Mouse (Mus musculus) cerebellum, adult 11 months (tissue): Measurements from ENCODE around the gene Crb1.

Source experiments
- DNase-seq: peaks from one replicate; pipeline ENCODE4 v3.0.0; 2022

Crb1 gene

DNA sequence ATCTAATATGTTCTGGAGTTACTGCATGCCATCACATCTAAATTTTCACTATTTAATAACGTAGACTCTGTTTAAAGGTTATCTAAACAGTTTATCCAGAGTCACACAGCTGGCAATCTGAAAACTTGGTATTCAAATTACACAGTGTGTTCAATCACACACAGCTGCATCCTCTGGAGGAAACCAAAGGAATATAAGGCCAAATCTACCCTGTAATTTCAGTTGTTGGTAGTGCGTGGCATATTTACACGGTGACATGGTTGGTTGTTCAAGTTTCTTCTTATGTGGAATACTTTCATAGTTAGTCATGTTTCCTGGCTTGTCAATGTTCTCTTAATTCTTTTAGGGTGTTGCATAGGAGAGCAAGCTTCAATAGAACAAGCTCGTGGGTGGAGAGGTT lies 166.4 kb downstream of the Crb1 start:
- DNase-seq, result no peak

- no peak for DNase-seq
These were observed 167.1 kb downstream of the Crb1 start for GRCm38 (mm10) chr1:139209796-139210195.

DNA sequence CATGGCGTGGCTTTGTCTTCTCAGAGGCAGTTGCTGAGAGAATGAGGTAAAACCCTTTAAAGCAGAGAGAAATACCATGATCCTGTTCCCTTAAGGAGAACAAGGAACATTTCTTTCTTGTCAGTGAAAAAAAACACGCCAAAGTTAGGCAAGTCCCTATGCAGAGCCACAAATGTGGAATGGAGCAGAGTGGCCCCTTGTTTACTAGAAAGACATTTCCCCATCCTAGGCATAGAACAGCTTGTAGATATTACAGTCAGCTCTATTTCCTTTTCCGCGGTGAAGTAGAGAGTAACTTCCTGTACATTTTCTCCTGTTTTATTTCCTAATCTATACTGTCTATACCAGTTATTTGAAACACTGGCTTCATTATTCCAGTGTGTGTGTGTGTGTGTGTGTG lies 170.6 kb downstream of the Crb1 start:
- no peak for DNase-seq

- no peak for DNase-seq
These were observed 173.9 kb downstream of the Crb1 start for GRCm38 (mm10) chr1:139203026-139203425.

- no peak for DNase-seq
These were observed 182.4 kb downstream of the Crb1 start for GRCm38 (mm10) chr1:139194428-139195028.

DNA sequence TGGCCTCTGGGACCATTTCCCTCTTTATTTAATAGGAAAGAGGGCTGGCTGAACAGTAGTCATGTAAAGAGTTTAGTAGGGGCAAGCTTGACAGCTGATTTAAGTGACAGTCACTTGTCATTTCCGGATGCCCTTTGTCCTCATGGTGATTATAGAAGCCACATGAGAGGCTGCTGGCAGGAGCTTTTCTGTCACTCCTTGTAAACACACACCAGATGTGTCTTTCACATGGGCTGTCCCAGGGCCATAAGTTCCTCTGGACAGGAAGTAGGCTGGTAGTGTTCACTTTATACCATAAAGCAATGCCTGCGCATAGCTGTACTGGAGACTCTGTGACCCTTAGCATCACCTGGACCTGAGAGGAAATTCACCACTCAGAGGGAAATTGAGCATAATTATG lies 182.9 kb downstream of the Crb1 start:
- no peak for DNase-seq

- DNase-seq, result no peak
These were observed 184.3 kb downstream of the Crb1 start for GRCm38 (mm10) chr1:139192635-139193034.

- no peak for DNase-seq
These were observed 196.3 kb downstream of the Crb1 start for GRCm38 (mm10) chr1:139180481-139181149.

DNA sequence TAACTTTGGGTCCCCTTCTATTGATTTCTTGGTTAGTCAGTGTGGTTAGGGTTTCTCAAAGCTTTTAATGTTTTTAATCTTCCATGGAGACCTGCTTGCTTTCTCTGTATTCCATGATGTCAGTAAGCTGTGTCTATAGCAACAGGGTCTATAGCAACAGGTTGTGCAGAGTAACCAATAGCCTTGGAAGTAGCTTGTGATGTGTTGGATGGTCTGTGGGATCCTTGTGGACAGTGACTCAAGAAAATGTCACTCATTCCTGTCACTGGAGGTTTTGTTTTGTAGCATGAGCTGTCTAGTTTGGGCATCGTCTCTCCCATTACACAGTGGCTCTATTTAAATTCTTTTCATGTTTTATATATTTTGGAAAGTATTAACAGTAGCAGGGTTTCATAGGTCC lies 197.2 kb downstream of the Crb1 start:
- DNase-seq, result no peak

DNA sequence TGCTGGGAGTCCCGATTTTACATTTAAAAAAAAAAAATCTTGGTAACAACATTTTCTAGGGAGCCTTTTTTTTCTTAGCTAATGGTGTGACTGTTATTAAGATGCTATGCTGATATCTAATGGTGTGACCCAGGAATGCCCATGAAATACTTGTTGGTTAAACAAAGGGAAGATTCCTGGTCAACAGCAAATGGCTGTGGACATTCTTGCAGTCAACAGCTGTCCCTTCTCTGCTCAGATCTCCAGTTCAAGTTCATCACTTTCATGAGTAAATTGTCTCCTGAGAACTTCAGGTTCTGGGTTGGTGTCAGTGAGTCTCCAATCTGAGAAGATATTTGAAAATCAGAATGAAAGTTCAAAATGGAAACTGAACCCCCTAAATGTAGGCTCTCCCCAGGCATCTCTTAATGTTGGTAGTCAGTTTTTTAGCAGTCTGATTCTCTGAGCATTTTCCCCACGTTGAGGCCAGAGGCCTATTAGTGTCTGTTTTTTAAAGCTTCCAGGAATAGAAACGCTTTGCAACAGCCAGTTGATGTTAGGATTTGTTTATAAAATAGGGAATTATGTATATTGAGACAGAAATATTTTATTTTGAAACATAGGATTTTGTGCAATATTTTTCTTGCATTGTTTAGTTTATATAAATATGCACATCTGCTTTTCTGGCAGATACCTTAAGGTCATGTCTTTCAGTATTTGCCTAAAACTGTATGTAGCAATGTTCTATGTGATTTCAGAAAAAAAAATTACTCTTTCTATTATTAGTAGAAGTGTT lies 202.7 kb downstream of the Crb1 start:
- no peak for DNase-seq

DNA sequence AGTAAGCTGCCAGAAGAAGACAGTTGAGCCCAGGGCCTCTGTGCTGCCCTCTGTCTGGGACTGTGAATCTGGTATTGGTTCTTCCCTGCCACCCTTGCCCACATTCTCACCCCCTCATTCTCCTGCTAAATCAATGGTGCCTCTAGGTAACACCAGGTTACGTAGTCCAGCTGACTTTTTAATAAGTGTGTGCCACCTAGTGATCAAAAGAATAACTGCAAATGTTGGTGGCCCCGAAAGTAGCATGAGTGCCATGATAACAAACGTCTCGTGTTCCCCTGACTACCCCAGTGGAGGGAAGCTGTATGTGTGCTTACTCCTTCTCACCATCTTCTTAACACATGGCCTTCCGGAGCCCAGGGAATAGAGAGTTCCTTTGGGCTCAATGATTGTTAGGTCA lies 214.1 kb downstream of the Crb1 start:
- DNase-seq, result no peak

DNA sequence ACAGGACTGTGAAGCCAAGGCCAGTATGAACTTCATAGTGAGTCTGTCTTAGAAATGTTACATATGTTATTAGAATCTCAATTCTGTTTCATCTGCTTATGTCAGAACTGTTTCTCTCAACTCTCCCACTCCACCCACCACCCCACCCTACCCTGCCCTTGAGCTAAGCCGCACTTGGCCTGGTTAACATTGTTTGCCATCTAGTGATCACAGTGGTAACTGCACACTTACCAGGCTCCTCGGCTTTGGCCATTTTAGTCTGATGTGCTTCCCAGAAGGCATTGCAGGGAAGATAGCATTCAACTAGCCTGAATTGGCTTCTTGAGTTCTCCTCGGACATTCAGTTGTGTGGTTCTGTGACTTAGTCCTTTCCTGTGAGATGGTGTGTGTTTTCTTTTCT lies 215.3 kb downstream of the Crb1 start:
- DNase-seq, result no peak

GRCm38 (mm10) chr1:139156397-139156796 lies 220.5 kb downstream of the Crb1 start:
- DNase-seq, result no peak

DNA sequence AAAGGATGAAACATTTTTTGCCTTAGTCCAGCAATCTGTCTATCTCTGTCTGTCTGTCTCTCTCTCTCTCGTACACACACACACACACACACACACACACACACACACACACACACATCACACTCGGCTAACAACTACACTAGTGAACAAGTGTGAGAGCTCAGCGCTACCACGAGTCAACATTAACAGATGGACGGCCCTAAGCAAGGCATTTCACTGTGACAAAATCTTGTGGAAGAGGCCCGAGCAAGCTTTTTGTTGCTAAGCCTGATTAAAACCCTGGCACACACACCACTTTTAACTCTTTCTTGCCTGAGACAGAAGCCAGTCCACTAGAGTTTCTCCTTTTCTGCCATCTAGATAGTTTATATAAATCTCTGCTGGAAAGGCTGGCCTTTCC lies 223.4 kb downstream of the Crb1 start:
- DNase-seq, result no peak

GRCm38 (mm10) chr1:139153006-139153405 lies 223.9 kb downstream of the Crb1 start:
- DNase-seq, result no peak
